Mouse (Mus musculus) neural tube, embryonic 14.5 days (tissue): ENCODE data around the gene Asic4. TPM values are rescaled to one million over a fixed set of nuclear protein-coding genes. Genes with fewer than 3 reads are reported as not detected.

Experiments used
- ATAC-seq: fragments of 200-750 bp; cut with Nextera tagmentation; 2 replicates; pipeline ENCODE4 v1.8.0; 2017; ENCODE audit warnings: low read depth, mild to moderate bottlenecking, moderate TSS enrichment, moderate library complexity
- H3K27ac ChIP-seq: fragments of 300-500 bp; sonication (generic); 2 replicates; pipeline ENCODE4 v1.5.1; 2014; ENCODE audit warnings: low read depth, mild to moderate bottlenecking, control low read depth, low read length, moderate library complexity, mixed read lengths
- H3K27me3 ChIP-seq: fragments of 300-500 bp; sonication (generic); 2 replicates; pipeline ENCODE4 v1.6.1; 2014; ENCODE audit warnings: low read length; ENCODE audit not compliant: control insufficient read depth, insufficient read depth
- H3K36me3 ChIP-seq: fragments of 300-500 bp; sonication (generic); 2 replicates; pipeline ENCODE4 v1.6.1; 2014; ENCODE audit warnings: low read length, mixed read lengths; ENCODE audit not compliant: control insufficient read depth, insufficient read depth
- H3K4me1 ChIP-seq: fragments of 300-500 bp; sonication (generic); 2 replicates; pipeline ENCODE4 v1.6.1; 2014; ENCODE audit warnings: low read length; ENCODE audit not compliant: control insufficient read depth, insufficient read depth
- H3K4me2 ChIP-seq: fragments of 300-500 bp; sonication (generic); 2 replicates; pipeline ENCODE4 v1.6.1; 2014; ENCODE audit warnings: mild to moderate bottlenecking, low read depth, low read length, control low read depth
- H3K4me3 ChIP-seq: fragments of 300-500 bp; sonication (generic); 2 replicates; pipeline ENCODE4 v1.5.1; 2014; ENCODE audit warnings: low read depth, low read length, control low read depth, mixed read lengths
- H3K9ac ChIP-seq: fragments of 300-500 bp; sonication (generic); replicated peaks from 2 replicates; pipeline ENCODE4 v1.6.1; 2014; ENCODE audit warnings: low read depth, mild to moderate bottlenecking, control low read depth, low read length, mixed read lengths
- H3K9me3 ChIP-seq: fragments of 300-500 bp; sonication (generic); 2 replicates; pipeline ENCODE4 v1.6.1; 2016; ENCODE audit warnings: low read length; ENCODE audit not compliant: control insufficient read depth
- WGBS: fragments of 180-500 bp; shearing (Covaris S2); extraction: QIAGEN DNeasy Blood & Tissue Kit; methylation state at CpG from one replicate; pipeline ENCODE4 v1.1.7; 2014; 5-methylcytosine and 5-hydroxymethylcytosine counted together
- polyA plus RNA-seq: library from polyadenylated mRNA; unstranded; fragments of >200 nt; fragmentation: Nextera tagmentation; extraction: Ambion mirVana; gene quantifications from 2 replicates; pipeline ENCODE4 v1.2.1, GENCODE M21; 2014

Asic4 gene
- polyA plus RNA-seq, 1 experiment from 2014 or later = 6.9 TPM

- 71% methylated on average over 4 of the region's 4 CpGs for WGBS
- no peak for ATAC-seq
- Histone ChIP-seq H3K36me3 (no peaks in the 10 kb centered on the region), H3K9ac (no peak overlapping the region), H3K27me3 (no peaks in the 10 kb centered on the region), H3K27ac (no peak overlapping the region), H3K4me2 (no peak overlapping the region), H3K9me3 (no peaks in the 10 kb centered on the region), H3K4me3 (no peak overlapping the region), H3K4me1 (peaks cover under 1% of the 10 kb centered on the region; the same call in 1 of the 2 replicates)
These were observed 61.4 kb downstream of the Asic4 start for GRCm38 (mm10) chr1:75511437-75512210.

GRCm38 (mm10) chr1:75512550-75512949, 62.3 kb downstream of the Asic4 start:
- H3K4me3 ChIP-seq = no peak overlapping the region
- H3K36me3 ChIP-seq = no peaks in the 10 kb centered on the region
- no peaks in the 10 kb centered on the region for H3K9me3 ChIP-seq
- H3K27ac ChIP-seq = no peak overlapping the region
- no peaks in the 10 kb centered on the region for H3K4me1 ChIP-seq
- H3K9ac ChIP-seq = no peak overlapping the region
- no peak overlapping the region for H3K4me2 ChIP-seq
- 89% methylated on average over 3 of the region's 3 CpGs for WGBS
- no peak for ATAC-seq
- no peaks in the 10 kb centered on the region for H3K27me3 ChIP-seq

GRCm38 (mm10) chr1:75516703-75517380, 66.6 kb downstream of the Asic4 start:
- WGBS = 82% methylated on average over 15 of the region's 15 CpGs

GRCm38 (mm10) chr1:75517984-75518383, 67.7 kb downstream of the Asic4 start:
- H3K4me2 ChIP-seq = no peak overlapping the region
- no peak overlapping the region for H3K27ac ChIP-seq
- WGBS = 83% methylated on average over 3 of the region's 4 CpGs
- no peaks in the 10 kb centered on the region for H3K27me3 ChIP-seq
- no peaks in the 10 kb centered on the region for H3K36me3 ChIP-seq
- no peaks in the 10 kb centered on the region for H3K9me3 ChIP-seq
- no peaks in the 10 kb centered on the region for H3K4me1 ChIP-seq
- ATAC-seq = no peak
- no peak overlapping the region for H3K9ac ChIP-seq
- no peak overlapping the region for H3K4me3 ChIP-seq

More at GRCm38 (mm10) chr1:75516703-75517380, 66.6 kb downstream of the Asic4 start:
- no peak overlapping the region for H3K9ac ChIP-seq
- H3K4me3 ChIP-seq = no peak overlapping the region
- no peak for ATAC-seq
- H3K27me3 ChIP-seq = no peaks in the 10 kb centered on the region
- H3K4me1 ChIP-seq = no peaks in the 10 kb centered on the region
- H3K9me3 ChIP-seq = no peaks in the 10 kb centered on the region
- H3K4me2 ChIP-seq = no peak overlapping the region
- no peaks in the 10 kb centered on the region for H3K36me3 ChIP-seq
- H3K27ac ChIP-seq = no peak overlapping the region

- 95% methylated on average over 4 of the region's 4 CpGs for WGBS
- no peak overlapping the region for H3K27ac ChIP-seq
- H3K36me3 ChIP-seq = no peaks in the 10 kb centered on the region
- H3K27me3 ChIP-seq = no peaks in the 10 kb centered on the region
- no peak overlapping the region for H3K4me3 ChIP-seq
- H3K4me1 ChIP-seq = no peaks in the 10 kb centered on the region
- ATAC-seq = no peak
- no peaks in the 10 kb centered on the region for H3K9me3 ChIP-seq
- no peak overlapping the region for H3K4me2 ChIP-seq
- no peak overlapping the region for H3K9ac ChIP-seq
These were observed 68.2 kb downstream of the Asic4 start for GRCm38 (mm10) chr1:75518427-75518826.

- WGBS = 80% methylated on average over 5 of the region's 5 CpGs
- Histone ChIP-seq H3K27me3 (no peaks in the 10 kb centered on the region), H3K4me1 (no peaks in the 10 kb centered on the region), H3K4me3 (no peak overlapping the region), H3K27ac (no peak overlapping the region), H3K36me3 (no peaks in the 10 kb centered on the region), H3K9me3 (no peaks in the 10 kb centered on the region), H3K4me2 (no peak overlapping the region), H3K9ac (no peak overlapping the region)
- no peak for ATAC-seq
These were observed 69.3 kb downstream of the Asic4 start for GRCm38 (mm10) chr1:75519576-75519975.

GRCm38 (mm10) chr1:75521321-75522031, 71.2 kb downstream of the Asic4 start, which contains the start of gene Stk11ip:
Gene Stk11ip (plus strand): TSS chr1:75521529.
- H3K4me1 ChIP-seq = no peaks in the 10 kb centered on the region
- H3K27me3 ChIP-seq = no peaks in the 10 kb centered on the region
- H3K9ac ChIP-seq = peak within 1 kb of the TSS; percentile 37
- H3K36me3 ChIP-seq = peaks cover 6% of the 10 kb centered on the region; the same call in 1 of the 2 replicates
- peak within 1 kb of the TSS; percentile 54 for H3K4me3 ChIP-seq
- WGBS = under 1% methylated on average over 46 of the region's 46 CpGs
- peak within 1 kb of the TSS; percentile 59 for H3K4me2 ChIP-seq
- no peaks in the 10 kb centered on the region for H3K9me3 ChIP-seq
- ATAC-seq = peak; percentile 98
- peak within 1 kb of the TSS; percentile 49 for H3K27ac ChIP-seq
